Comparison of ENCODE assay signal across 8 mouse cellular contexts in the genomic region with DNA sequence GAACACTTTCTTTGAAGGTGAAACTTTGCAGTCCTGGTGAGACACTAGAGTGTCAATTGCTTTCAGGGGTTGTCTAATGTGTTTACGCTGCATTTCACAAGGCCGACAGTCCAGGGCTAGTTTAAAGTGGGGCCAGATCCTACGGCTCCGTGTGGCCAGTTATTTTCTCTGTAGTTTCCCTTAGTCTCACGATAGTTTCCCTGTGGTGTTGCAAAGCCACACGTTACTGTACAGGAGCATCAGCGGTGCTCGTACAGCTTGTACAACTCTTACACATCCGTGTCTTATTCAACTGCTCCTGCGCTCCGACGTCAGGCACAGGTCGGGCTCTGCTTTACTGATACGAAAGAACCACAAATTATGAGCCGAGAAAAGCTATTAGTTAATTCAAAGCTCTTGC. TPM values are rescaled to one million over a fixed set of nuclear protein-coding genes. Genes with fewer than 3 reads are reported as not detected.
DNase-seq lines count a peak whose midpoint lies in the region; ATAC-seq and TF ChIP-seq lines count a peak whose summit lies in the region.

No protein-coding gene starts in this region.

- H3K27me3 ChIP-seq in MEL (ENCODE audit: control insufficient read depth in 1 of 2, insufficient read depth in 2 of 2, low read length in 2 of 2): no peaks in the 10 kb centered on the region
- no peaks in the 10 kb centered on the region for H3K27me3 ChIP-seq in forebrain, embryonic 10.5 days (ENCODE audit: poor library complexity, severe bottlenecking)
- no peaks in the 10 kb centered on the region for H3K27me3 ChIP-seq in kidney, embryonic 14.5 days (ENCODE audit: control insufficient read depth, insufficient read depth, low read length)
- no peaks in the 10 kb centered on the region for H3K27me3 ChIP-seq in midbrain, embryonic 13.5 days

- peaks cover 44% of the 10 kb centered on the region for H3K79me2 ChIP-seq in MEL (ENCODE audit: control insufficient read depth, insufficient read depth, low read length, poor library complexity)

- peak; percentile 6 for DNase-seq in layer of hippocampus, adult 9-11 months
- no peak for DNase-seq in layer of hippocampus, postnatal 25 days (ENCODE audit: extremely low spot score in 1 of 2, low spot score in 1 of 2)
- peak; percentile 81 for DNase-seq in MEL (ENCODE audit: low read depth, low spot score)
- no peak for DNase-seq in forebrain, embryonic 10.5 days (ENCODE audit: extremely low spot score, low spot score)
- DNase-seq in frontal cortex, postnatal 25 days (ENCODE audit: low spot score in 2 of 2): no peak
- DNase-seq in left cerebral cortex, adult 11 months (ENCODE audit: low spot score): no peak

- no peak for ATAC-seq in kidney, embryonic 14.5 days (ENCODE audit: low FRiP score, low TSS enrichment)
- ATAC-seq in midbrain, embryonic 13.5 days: peak; percentile 7; the same call in 1 of the 2 replicates

- peak overlapping the region; percentile 76 to 84 for H3K4me3 ChIP-seq in MEL (ENCODE audit: control insufficient read depth in 1 of 2, insufficient read depth in 1 of 2, low read depth in 2 of 2, low read length in 2 of 2)
- peak overlapping the region; percentile 91 for H3K4me3 ChIP-seq in forebrain, embryonic 10.5 days
- peak overlapping the region; percentile 91 for H3K4me3 ChIP-seq in kidney, embryonic 14.5 days (ENCODE audit: low read length)
- H3K4me3 ChIP-seq in midbrain, embryonic 13.5 days (replicated peaks): peak overlapping the region; percentile 93

- TF ChIP-seq POLR2A in MEL (IDR thresholded peaks at IDR 0.05; ENCODE audit: control insufficient read depth in 1 of 2, insufficient read depth in 1 of 2, low read depth in 1 of 2, low read length in 2 of 2, poor library complexity in 1 of 2): peak; percentile 28 to 62; a peak in 2 of 4 replicates

- no peak for TF ChIP-seq CTCF in MEL (IDR thresholded peaks at IDR 0.05 in 2 of 3, conservative IDR thresholded peaks at IDR 0.05 in 1 of 3; ENCODE audit: control insufficient read depth in 1 of 3, insufficient read depth in 1 of 3, low read depth in 2 of 3, low read length in 3 of 3, poor library complexity in 1 of 3, severe bottlenecking in 1 of 3)

- H3K4me2 ChIP-seq in kidney, embryonic 14.5 days (replicated peaks; ENCODE audit: low read depth, low read length): peak overlapping the region; percentile 78
- peak overlapping the region; percentile 74 for H3K4me2 ChIP-seq in midbrain, embryonic 13.5 days (replicated peaks)

- H3K9me3 ChIP-seq in MEL (replicated peaks; ENCODE audit: insufficient read depth, low read length): no peaks in the 10 kb centered on the region
- H3K9me3 ChIP-seq in forebrain, embryonic 10.5 days: no peaks in the 10 kb centered on the region
- no peaks in the 10 kb centered on the region for H3K9me3 ChIP-seq in kidney, embryonic 14.5 days (ENCODE audit: control insufficient read depth, low read length)
- no peaks in the 10 kb centered on the region for H3K9me3 ChIP-seq in midbrain, embryonic 13.5 days

- no peak for TF ChIP-seq EP300 in MEL (IDR thresholded peaks at IDR 0.05; ENCODE audit: low read depth in 1 of 2, low read length in 2 of 2)

- peak overlapping the region; percentile 91 for H3K27ac ChIP-seq in MEL (ENCODE audit: control insufficient read depth, low read depth, low read length)
- H3K27ac ChIP-seq in forebrain, embryonic 10.5 days: peak overlapping the region; percentile 92
- peak overlapping the region; percentile 74; the same call in 1 of the 2 replicates for H3K27ac ChIP-seq in kidney, embryonic 14.5 days (ENCODE audit: low read depth, low read length)
- H3K27ac ChIP-seq in midbrain, embryonic 13.5 days: no peak overlapping the region; the same call in 1 of the 2 replicates

- peak overlapping the region; percentile 93 for H3K9ac ChIP-seq in MEL (ENCODE audit: control insufficient read depth, low read depth, low read length, poor library complexity, severe bottlenecking)
- peak overlapping the region; percentile 93 for H3K9ac ChIP-seq in kidney, embryonic 14.5 days (ENCODE audit: low read depth, low read length)
- H3K9ac ChIP-seq in midbrain, embryonic 13.5 days (replicated peaks): no peak overlapping the region

- whole genome bisulfite sequencing in forebrain, embryonic 10.5 days: 47% methylated on average over 15 of the region's 15 CpGs
- 33% methylated on average over 15 of the region's 15 CpGs for WGBS in kidney, embryonic 14.5 days
- WGBS in midbrain, embryonic 13.5 days: 54% methylated on average over 15 of the region's 15 CpGs

- peaks cover 0 to 35% of the 10 kb centered on the region in 2 experiments; a peak in 2 of 4 replicates for H3K36me3 ChIP-seq in MEL (ENCODE audit: control insufficient read depth in 1 of 2, insufficient read depth in 2 of 2, low read length in 2 of 2)
- peaks cover 16% of the 10 kb centered on the region for H3K36me3 ChIP-seq in forebrain, embryonic 10.5 days (replicated peaks)
- peaks cover 16% of the 10 kb centered on the region for H3K36me3 ChIP-seq in kidney, embryonic 14.5 days (ENCODE audit: control insufficient read depth, insufficient read depth, low read length)
- peaks cover 16% of the 10 kb centered on the region for H3K36me3 ChIP-seq in midbrain, embryonic 13.5 days

- no peak for TF ChIP-seq RAD21 in MEL (IDR thresholded peaks at IDR 0.05; ENCODE audit: low read depth, low read length)

- H3K4me1 ChIP-seq in MEL (ENCODE audit: control insufficient read depth in 1 of 2, insufficient read depth in 2 of 2, low read length in 2 of 2): peaks cover 0 to 21% of the 10 kb centered on the region in 2 experiments; a peak in 3 of 4 replicates
- H3K4me1 ChIP-seq in forebrain, embryonic 10.5 days: peaks cover 38% of the 10 kb centered on the region
- H3K4me1 ChIP-seq in kidney, embryonic 14.5 days (ENCODE audit: control insufficient read depth, insufficient read depth, low read length): peaks cover 16% of the 10 kb centered on the region
- H3K4me1 ChIP-seq in midbrain, embryonic 13.5 days (replicated peaks): peaks cover 43% of the 10 kb centered on the region

TF ChIP-seq in MEL, 35 proteins besides CTCF, POLR2A, EP300 and RAD21:
- TF ChIP-seq USF2 (IDR thresholded peaks at IDR 0.05; ENCODE audit: borderline replicate concordance in 1 of 2, insufficient read depth in 1 of 2, low read depth in 1 of 2, low read length in 2 of 2) (no peak), MAFK (IDR thresholded peaks at IDR 0.05; ENCODE audit: borderline replicate concordance, low read depth, low read length) (no peak), CHD2 (IDR thresholded peaks at IDR 0.05; ENCODE audit: low read length) (0 out of 2 replicates have a peak, but pooled peaks have one; percentile 9), HCFC1 (IDR thresholded peaks at IDR 0.05; ENCODE audit: low read depth, low read length) (no peak), MAX (IDR thresholded peaks at IDR 0.05; ENCODE audit: low read length) (0 out of 2 replicates have a peak, but pooled peaks have one; percentile 27), USF1 (IDR thresholded peaks at IDR 0.05; ENCODE audit: low read depth, low read length) (no peak), NRF1 (IDR thresholded peaks at IDR 0.05; ENCODE audit: insufficient read depth, low read depth, low read length, poor library complexity, severe bottlenecking) (no peak), BHLHE40 (IDR thresholded peaks at IDR 0.05; ENCODE audit: borderline replicate concordance, low read depth, low read length) (no peak), TCF12 (IDR thresholded peaks at IDR 0.05; ENCODE audit: low read depth, low read length) (no peak), ETS1 (IDR thresholded peaks at IDR 0.05; ENCODE audit: low read depth, low read length) (no peak), TAL1 (IDR thresholded peaks at IDR 0.05; ENCODE audit: low read length) (no peak), TBP (IDR thresholded peaks at IDR 0.05; ENCODE audit: low read depth, low read length) (peak; percentile 59; the same call in 1 of the 2 replicates), NELFE (IDR thresholded peaks at IDR 0.05; ENCODE audit: low read depth, low read length) (no peak)

RNA-seq across cellular contexts. Expression of a gene that starts 0.5 kb away (rescaled TPM):
- 10 to 100 TPM; 10.7 to 10.9 TPM for total RNA-seq in layer of hippocampus, postnatal 25 days (2021)
- total RNA-seq in MEL (2012; rRNA removed): 1.5 and 1.7 TPM in 2 replicates
- polyA plus RNA-seq in MEL (2012; ENCODE audit: insufficient read depth in 1 of 2, insufficient read length in 2 of 2, low read depth in 1 of 2, low replicate concordance in 2 of 2, missing spikeins in 1 of 2): 1 to 10 TPM in 1 of 2 experiments, not detected in 1; 3.6 TPM
- polyA plus RNA-seq in forebrain, embryonic 10.5 days (2016; fragmentation: Nextera tagmentation; extraction: Ambion mirVana): 8.0 and 8.3 TPM in 2 replicates
- polyA plus RNA-seq in kidney, embryonic 14.5 days (2014; fragmentation: Nextera tagmentation; extraction: Ambion mirVana): 2.6 and 5.8 TPM in 2 replicates
- 11.4 and 13.6 TPM in 2 replicates for polyA plus RNA-seq in midbrain, embryonic 13.5 days (2015; fragmentation: Nextera tagmentation; extraction: Ambion mirVana)

RNA-seq across cellular contexts. Expression of a gene that starts 0.5 kb away (rescaled TPM):
- 10 to 100 TPM; 29.1 to 30.7 TPM for total RNA-seq in layer of hippocampus, postnatal 25 days (2021)
- total RNA-seq in MEL (2012; rRNA removed): 12.7 and 15.5 TPM in 2 replicates
- polyA plus RNA-seq in MEL (2012; ENCODE audit: insufficient read depth in 1 of 2, insufficient read length in 2 of 2, low read depth in 1 of 2, low replicate concordance in 2 of 2, missing spikeins in 1 of 2): 10 to 100 TPM in 1 of 2 experiments, not detected in 1; 14.0 TPM
- polyA plus RNA-seq in forebrain, embryonic 10.5 days (2016; fragmentation: Nextera tagmentation; extraction: Ambion mirVana): 14.9 and 15.2 TPM in 2 replicates
- polyA plus RNA-seq in kidney, embryonic 14.5 days (2014; fragmentation: Nextera tagmentation; extraction: Ambion mirVana): 11.9 and 24.2 TPM in 2 replicates
- polyA plus RNA-seq in midbrain, embryonic 13.5 days (2015; fragmentation: Nextera tagmentation; extraction: Ambion mirVana): 13.8 and 14.4 TPM in 2 replicates

RNA-seq across cellular contexts. Expression of a gene that starts 29.3 kb away (rescaled TPM):
- total RNA-seq in layer of hippocampus, postnatal 25 days (2021): 1 to 10 TPM; 3.2 to 4.2 TPM
- not detected in 2 replicates for total RNA-seq in MEL (2012; rRNA removed)
- polyA plus RNA-seq in MEL (2012; ENCODE audit: insufficient read depth in 1 of 2, insufficient read length in 2 of 2, low read depth in 1 of 2, low replicate concordance in 2 of 2, missing spikeins in 1 of 2): under 1 TPM in 1 of 2 experiments, not detected in 1; 0.14 TPM
- 0.12 and 0.30 TPM in 2 replicates for polyA plus RNA-seq in forebrain, embryonic 10.5 days (2016; fragmentation: Nextera tagmentation; extraction: Ambion mirVana)
- 6.7 and 8.0 TPM in 2 replicates for polyA plus RNA-seq in kidney, embryonic 14.5 days (2014; fragmentation: Nextera tagmentation; extraction: Ambion mirVana)
- 0.32 and 0.34 TPM in 2 replicates for polyA plus RNA-seq in midbrain, embryonic 13.5 days (2015; fragmentation: Nextera tagmentation; extraction: Ambion mirVana)

Comparison
In these comparisons a context has a peak if more than half of its experiments do, and no peak if none do; other contexts are left out.
1. DNase-seq: peak in layer of hippocampus, adult 9-11 months (single experiment) and MEL (single experiment); none in layer of hippocampus, postnatal 25 days (0 of 2), forebrain, embryonic 10.5 days (single experiment), frontal cortex, postnatal 25 days (0 of 2) and left cerebral cortex, adult 11 months (single experiment).
2. Peak in every context shown above with its lines, with median percentiles within 50 percentile points of each other: H3K4me3 ChIP-seq.